Mouse (Mus musculus): ENCODE results near the gene Syne2.

- TF ChIP-seq CTCF (IDR thresholded peaks at IDR 0.05; ENCODE audit: control insufficient read depth, insufficient read depth, low read length) (no peak), POLR2A (IDR thresholded peaks at IDR 0.05; ENCODE audit: borderline replicate concordance, control insufficient read depth, low read depth, low read length) (no peak)
Measured at GRCm38 (mm10) chr12:76004697-76005249, 186.8 kb downstream of the Syne2 start.
